Mouse (Mus musculus) olfactory bulb, adult 2 months (tissue): ENCODE measurements around the gene Tex35.

Experiments used
- CTCF ChIP-seq: fragments of 200-500 bp; IDR thresholded peaks from 2 replicates; pipeline ENCODE4 v1.5.1; 2012; ENCODE audit warnings: low read depth, mild to moderate bottlenecking, low read length, moderate library complexity; ENCODE audit not compliant: insufficient read depth
- POLR2A ChIP-seq: fragments of 200-500 bp; IDR thresholded peaks from 2 replicates; pipeline ENCODE4 v1.6.1; 2012; ENCODE audit warnings: mild to moderate bottlenecking, low read depth, low read length, moderate library complexity; ENCODE audit not compliant: insufficient read depth

DNA sequence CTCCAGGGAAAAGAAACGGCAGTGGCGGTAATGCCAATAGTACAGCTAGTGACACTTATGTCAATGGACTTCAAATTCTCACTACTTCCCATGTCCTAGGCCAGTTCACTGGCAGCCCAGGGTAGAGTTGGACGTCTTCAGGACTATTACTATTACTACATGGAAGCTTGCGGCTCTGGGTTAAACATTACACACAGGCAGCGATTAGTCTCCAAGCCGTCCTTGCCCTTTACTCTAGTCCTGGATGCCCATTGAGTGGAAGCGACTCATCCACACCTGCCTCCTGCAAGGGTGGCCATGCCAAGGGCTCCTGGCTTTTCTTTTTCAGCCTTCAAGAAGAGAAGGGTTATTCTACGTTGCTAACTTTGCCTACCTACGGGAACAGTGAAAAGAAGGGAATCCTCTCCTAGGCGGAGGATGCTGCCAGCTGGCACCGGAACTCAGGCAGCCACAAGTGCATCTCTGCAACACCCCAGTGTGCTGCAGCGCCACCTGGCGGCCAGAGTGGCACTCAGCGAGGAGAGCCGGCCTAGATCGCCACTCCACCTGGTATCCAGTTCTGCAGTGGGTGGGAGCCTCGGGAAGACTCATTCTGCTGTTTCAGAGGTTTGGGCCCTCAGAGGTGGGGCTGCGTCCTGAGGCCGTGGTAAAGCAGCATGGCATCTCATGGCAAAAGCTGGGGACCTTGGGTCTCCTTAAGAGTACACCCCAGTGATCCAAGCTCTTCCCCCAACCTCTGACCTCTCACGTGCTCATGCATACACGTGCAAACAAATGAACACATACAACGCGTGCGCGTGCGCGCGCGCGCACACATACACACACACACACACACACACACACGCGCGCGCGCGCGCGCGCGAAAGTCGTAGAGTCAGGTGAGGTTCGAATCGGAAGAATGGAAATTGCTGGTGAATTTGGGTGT, 31.4 kb downstream of the Tex35 start:
- no peak for TF ChIP-seq POLR2A
- peak; percentile 96 for TF ChIP-seq CTCF
